Mouse (Mus musculus) spleen, adult 2 months (tissue): ENCODE measurements around the gene Hoxd10. TPM values are rescaled to one million over a fixed set of nuclear protein-coding genes. Genes with fewer than 3 reads are reported as not detected.

ENCODE experiments used
- DNase-seq, 2 experiments: peaks; one replicate each; pipeline versions ENCODE4 v3.0.0 to v3.0.0-alpha.2; 2012 to 2021; ENCODE audit warnings: low spot score in 2 of 2, low read depth in 1 of 2
- H3K27ac ChIP-seq: fragments of 200-500 bp; 2 replicates; pipeline ENCODE4 v1.5.1; 2012; ENCODE audit warnings: low read length, inconsistent platforms; ENCODE audit not compliant: insufficient read depth
- H3K27me3 ChIP-seq: fragments of 200-500 bp; 2 replicates; pipeline ENCODE4 v1.6.1; 2012; ENCODE audit warnings: mild to moderate bottlenecking, moderate library complexity, low read length, inconsistent platforms; ENCODE audit not compliant: control insufficient read depth, insufficient read depth
- H3K36me3 ChIP-seq: fragments of 200-500 bp; 2 replicates; pipeline ENCODE4 v1.6.1; 2012; ENCODE audit warnings: mild to moderate bottlenecking, low read length, inconsistent platforms; ENCODE audit not compliant: control insufficient read depth, insufficient read depth
- H3K4me1 ChIP-seq: fragments of 200-500 bp; 2 replicates; pipeline ENCODE4 v1.6.1; 2011; ENCODE audit warnings: inconsistent platforms; ENCODE audit not compliant: control insufficient read depth, insufficient read depth, insufficient read length
- H3K4me3 ChIP-seq: fragments of 200-500 bp; 2 replicates; pipeline ENCODE4 v1.5.1; 2011; ENCODE audit warnings: mild to moderate bottlenecking, inconsistent platforms; ENCODE audit not compliant: insufficient read depth, insufficient read length; ENCODE audit errors: extremely low read depth
- CTCF ChIP-seq: fragments of 200-500 bp; IDR thresholded peaks from 2 replicates; pipeline ENCODE4 v1.5.1; 2011; ENCODE audit warnings: mild to moderate bottlenecking, inconsistent platforms; ENCODE audit not compliant: insufficient read depth, insufficient read length, insufficient replicate concordance; ENCODE audit errors: extremely low read depth
- POLR2A ChIP-seq: fragments of 200-500 bp; IDR thresholded peaks from 2 replicates; pipeline ENCODE4 v1.6.1; 2011; ENCODE audit warnings: low read depth, low read length, inconsistent platforms
- WGBS: fragments of 180-500 bp; shearing (Covaris S2); methylation state at CpG from one replicate; pipeline ENCODE4 v1.1.7; 2018; 5-methylcytosine and 5-hydroxymethylcytosine counted together
- polyA plus RNA-seq: library from polyadenylated mRNA; depleted of rRNA; stranded (reverse); fragments of >200 nt; gene quantifications from 2 replicates; pipeline ENCODE4 v1.2.3, GENCODE M21; 2012

Gene Hoxd10
- polyA plus RNA-seq, 1 experiment: not detected

DNA sequence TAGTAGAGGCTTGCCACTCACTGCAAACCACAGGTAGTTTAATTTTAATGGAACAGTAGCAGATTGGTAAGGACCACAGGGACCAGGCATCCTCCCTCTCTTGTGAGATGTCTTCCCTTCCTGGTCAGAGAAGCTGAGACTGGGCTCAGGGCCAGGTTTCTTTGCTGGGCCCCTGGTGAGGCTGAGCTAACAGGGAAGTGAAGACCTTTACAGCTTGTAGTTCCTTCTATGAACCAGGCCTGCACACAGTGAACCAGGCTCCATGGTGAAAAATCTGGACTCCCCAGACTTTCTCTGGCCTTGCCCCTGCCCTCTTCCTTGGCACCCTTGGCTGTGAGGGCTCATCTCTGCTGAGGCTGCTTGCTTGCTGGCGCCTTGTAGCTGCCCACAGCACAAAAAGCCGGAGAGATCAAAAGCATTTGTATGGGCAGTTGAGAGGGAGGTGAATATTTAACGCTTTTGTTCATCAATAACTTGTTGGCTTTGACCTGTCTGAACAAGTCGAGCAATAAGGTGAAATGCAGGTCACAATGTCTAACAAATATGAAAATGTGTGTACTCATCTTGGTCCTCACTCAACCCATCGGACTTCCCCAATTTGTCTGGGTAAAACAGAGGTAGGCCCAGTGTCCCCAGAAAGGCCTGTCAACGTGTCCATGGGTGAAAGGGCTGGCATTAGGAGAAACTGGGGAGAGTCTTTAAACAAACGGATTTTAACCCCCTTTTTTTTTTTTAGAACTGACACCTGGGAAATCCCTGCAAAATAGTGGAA, 32.7 kb downstream of the Hoxd10 start:
- Histone ChIP-seq H3K4me3 (no peak overlapping the region), H3K4me1 (no peaks in the 10 kb centered on the region), H3K36me3 (no peaks in the 10 kb centered on the region), H3K27me3 (peaks cover 12% of the 10 kb centered on the region; the same call in 1 of the 2 replicates), H3K27ac (no peak overlapping the region)
- TF ChIP-seq POLR2A (no peak), CTCF (no peak)
- 66% methylated on average over 7 of the region's 7 CpGs for WGBS
- no peak for DNase-seq

DNA sequence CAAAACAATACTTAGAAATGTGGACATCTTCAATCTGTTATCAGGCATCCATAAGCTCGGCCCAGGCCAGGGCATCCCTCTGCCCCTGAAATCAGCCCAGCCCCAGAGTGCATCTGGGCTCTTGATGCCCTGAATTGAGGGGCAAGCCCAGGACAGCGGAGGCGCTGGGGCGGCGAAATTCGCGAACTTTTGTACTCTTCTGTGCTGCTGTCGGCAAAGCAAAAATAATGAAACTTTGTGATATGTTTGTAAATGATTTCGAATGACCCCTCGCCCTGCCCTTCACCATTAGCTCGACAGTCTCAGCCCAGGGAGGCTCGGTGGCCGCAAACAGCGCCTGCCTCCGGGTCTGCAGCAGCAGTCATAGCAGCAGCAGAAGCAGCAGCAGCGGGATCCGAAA, 33.4 kb downstream of the Hoxd10 start:
- no peak overlapping the region for H3K4me3 ChIP-seq
- H3K4me1 ChIP-seq: no peaks in the 10 kb centered on the region
- DNase-seq: no peak
- no peaks in the 10 kb centered on the region for H3K36me3 ChIP-seq
- no peak overlapping the region for H3K27ac ChIP-seq
- TF ChIP-seq POLR2A (no peak), CTCF (no peak)
- WGBS: 77% methylated on average over 17 of the region's 17 CpGs
- peaks cover 12% of the 10 kb centered on the region; the same call in 1 of the 2 replicates for H3K27me3 ChIP-seq

DNA sequence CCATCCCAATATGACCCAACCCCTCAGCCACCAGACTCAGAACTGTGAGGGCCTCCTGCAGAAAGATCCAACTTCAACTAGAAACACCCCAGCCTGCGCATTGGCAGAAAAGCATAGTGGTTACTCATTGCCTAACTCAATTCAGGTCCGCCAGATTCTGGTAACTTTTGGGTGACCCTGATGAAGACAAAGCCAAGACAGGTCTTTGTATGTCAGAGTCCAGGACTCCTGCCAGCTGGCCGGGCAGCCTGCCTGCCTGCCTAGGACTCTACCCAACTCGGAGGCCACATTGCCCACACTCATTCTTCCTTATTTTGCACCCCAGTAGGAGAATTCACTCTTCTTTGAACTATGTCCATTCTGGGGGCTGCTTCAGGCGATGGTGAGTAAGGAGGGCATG, 34.8 kb downstream of the Hoxd10 start, which contains the start of gene Gm28230:
Gene Gm28230 (plus strand): TSS at position 178 of the 400 bp plus-strand sequence.
- Histone ChIP-seq H3K27ac (no peak within 1 kb of the TSS), H3K4me3 (no peak within 1 kb of the TSS), H3K36me3 (no peaks in the 10 kb centered on the region), H3K27me3 (peaks cover 16% of the 10 kb centered on the region; the same call in 1 of the 2 replicates), H3K4me1 (no peaks in the 10 kb centered on the region)
- TF ChIP-seq CTCF (no peak), POLR2A (no peak)
- 66% methylated on average over 5 of the region's 5 CpGs for WGBS
- no peak for DNase-seq

DNA sequence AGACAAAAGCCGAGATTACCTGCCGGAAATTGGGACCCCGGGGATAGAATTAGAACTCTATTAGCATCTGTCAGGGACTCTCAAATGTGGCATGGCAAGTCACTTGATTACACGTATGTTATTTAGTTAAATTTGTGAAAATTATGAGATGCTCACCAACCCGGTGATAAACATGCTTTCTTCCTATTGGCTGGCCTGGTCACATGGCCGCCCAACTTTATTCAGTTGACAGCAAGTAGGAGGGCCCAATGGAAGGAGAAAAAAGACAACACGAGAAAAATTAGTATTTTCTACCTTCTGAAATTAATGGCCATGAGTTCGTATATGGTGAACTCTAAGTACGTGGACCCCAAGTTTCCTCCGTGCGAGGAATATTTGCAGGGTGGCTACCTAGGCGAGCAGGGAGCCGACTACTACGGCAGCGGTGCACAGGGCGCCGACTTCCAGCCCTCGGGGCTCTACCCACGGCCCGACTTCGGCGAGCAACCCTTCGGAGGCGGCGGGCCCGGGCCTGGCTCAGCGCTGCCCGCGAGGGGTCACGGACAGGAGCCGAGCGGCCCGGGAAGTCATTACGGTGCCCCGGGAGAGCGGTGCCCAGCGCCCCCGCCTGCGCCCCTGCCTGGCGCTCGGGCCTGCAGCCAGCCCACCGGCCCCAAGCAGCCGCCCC, 35.4 kb downstream of the Hoxd10 start:
- Histone ChIP-seq H3K27me3 (peaks cover 16% of the 10 kb centered on the region; the same call in 1 of the 2 replicates), H3K36me3 (no peaks in the 10 kb centered on the region), H3K27ac (no peak overlapping the region), H3K4me3 (no peak overlapping the region), H3K4me1 (no peaks in the 10 kb centered on the region)
- DNase-seq: no peak
- 12% methylated on average over 43 of the region's 43 CpGs for WGBS
- TF ChIP-seq POLR2A (no peak), CTCF (no peak)

DNA sequence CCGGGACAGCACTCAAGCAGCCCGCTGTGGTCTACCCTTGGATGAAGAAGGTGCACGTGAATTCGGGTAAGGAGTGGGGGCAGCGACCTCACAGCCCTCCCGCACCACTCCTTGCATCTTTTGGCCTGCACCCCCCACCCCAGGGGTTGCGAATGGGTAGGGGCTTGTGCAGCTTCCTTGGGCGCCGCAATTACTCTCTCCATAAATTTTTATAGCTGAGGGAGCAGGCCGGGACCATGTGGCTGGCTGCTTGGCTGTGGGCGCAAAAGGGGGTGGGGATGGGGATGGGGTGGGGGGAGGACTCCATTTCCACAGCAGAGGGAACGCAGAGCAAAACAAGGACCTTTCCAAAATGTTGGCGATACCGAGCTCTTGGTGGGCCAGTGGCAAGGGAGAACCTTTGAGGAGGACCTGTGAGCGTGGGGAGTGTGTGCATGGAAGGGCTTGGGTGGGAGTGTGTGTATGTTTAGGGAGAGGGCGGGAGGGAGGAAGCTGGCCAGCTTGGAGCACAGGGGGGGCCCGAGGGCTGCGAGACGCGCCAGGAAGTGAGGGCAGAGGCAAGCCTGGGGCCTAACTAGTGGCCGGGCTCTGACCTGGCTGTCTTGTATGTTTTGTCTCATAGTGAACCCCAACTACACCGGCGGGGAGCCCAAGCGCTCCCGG, 36.0 kb downstream of the Hoxd10 start:
- H3K27ac ChIP-seq: no peak overlapping the region
- TF ChIP-seq CTCF (no peak), POLR2A (no peak)
- DNase-seq: no peak
- WGBS: 28% methylated on average over 25 of the region's 25 CpGs
- H3K36me3 ChIP-seq: no peaks in the 10 kb centered on the region
- no peak overlapping the region for H3K4me3 ChIP-seq
- no peaks in the 10 kb centered on the region for H3K4me1 ChIP-seq
- peaks cover 16% of the 10 kb centered on the region for H3K27me3 ChIP-seq

DNA sequence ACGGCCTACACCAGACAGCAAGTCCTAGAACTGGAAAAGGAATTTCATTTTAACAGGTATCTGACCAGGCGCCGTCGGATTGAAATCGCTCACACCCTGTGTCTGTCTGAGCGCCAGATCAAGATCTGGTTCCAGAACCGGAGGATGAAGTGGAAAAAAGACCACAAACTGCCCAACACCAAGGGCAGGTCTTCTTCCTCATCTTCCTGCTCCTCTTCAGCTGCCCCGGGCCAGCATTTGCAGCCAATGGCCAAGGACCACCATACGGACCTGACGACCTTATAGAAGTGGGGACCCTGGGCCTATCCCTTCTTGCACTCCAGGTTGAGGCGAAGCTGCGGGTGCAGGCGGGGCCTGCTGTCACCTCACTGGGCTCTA, 36.6 kb downstream of the Hoxd10 start:
- TF ChIP-seq POLR2A (no peak), CTCF (no peak)

More for the DNA sequence above, 36.6 kb downstream of the Hoxd10 start:
- no peak for DNase-seq
- Histone ChIP-seq H3K4me1 (no peaks in the 10 kb centered on the region), H3K27ac (no peak overlapping the region), H3K27me3 (peaks cover 19% of the 10 kb centered on the region), H3K4me3 (no peak overlapping the region), H3K36me3 (no peaks in the 10 kb centered on the region)
- 73% methylated on average over 13 of the region's 13 CpGs for WGBS
